Mouse (Mus musculus): ENCODE measurements at regions not wholly inside any gene's neighbourhood (a gene's known extent, or its start where the extent isn't known, plus 50 kb on each side); places are given as distances from the start of the nearest gene placed in this dataset.

DNA sequence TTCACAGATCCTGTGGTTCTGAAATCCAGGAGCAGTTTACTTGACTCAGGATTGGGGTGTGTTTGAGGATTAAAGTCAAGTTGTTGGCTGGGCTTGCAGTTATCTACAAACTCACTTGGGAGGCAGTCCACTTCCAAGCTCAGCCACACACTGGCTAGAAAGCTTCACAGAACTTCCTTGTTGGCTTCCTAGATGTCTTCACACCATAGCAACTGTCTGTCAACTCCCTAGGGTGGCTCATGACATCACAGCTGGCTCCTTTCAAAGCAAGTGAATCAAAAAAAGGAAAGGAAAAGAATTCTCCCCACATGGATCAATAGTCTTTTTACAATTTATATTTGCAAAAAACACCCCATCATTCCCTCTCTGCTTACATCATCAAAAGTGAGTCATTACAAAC is 408.9 kb downstream of the Sorl1 start:
- H3K9me3 ChIP-seq (ENCODE audit: control insufficient read depth, low read length), result no peaks in the 10 kb centered on the region
- no peaks in the 10 kb centered on the region for H3K27me3 ChIP-seq (ENCODE audit: control insufficient read depth, insufficient read depth, low read length)
- H3K27ac ChIP-seq, result no peak overlapping the region
- no peaks in the 10 kb centered on the region for H3K4me1 ChIP-seq (replicated peaks; ENCODE audit: control insufficient read depth, insufficient read depth, low read length)
- H3K4me3 ChIP-seq (replicated peaks; ENCODE audit: low read length), result no peak overlapping the region
- no peak overlapping the region for H3K9ac ChIP-seq
- H3K4me2 ChIP-seq (replicated peaks), result no peak overlapping the region
- ATAC-seq (ENCODE audit: low FRiP score) (no peak), DNase-seq (ENCODE audit: low spot score) (no peak)
- no peaks in the 10 kb centered on the region for H3K36me3 ChIP-seq (replicated peaks; ENCODE audit: control insufficient read depth, insufficient read depth)

GRCm38 (mm10) chr9:41705972-41706371 is 418.1 kb downstream of the Sorl1 start:
- Histone ChIP-seq H3K27me3 (ENCODE audit: control insufficient read depth, insufficient read depth, low read length) (no peaks in the 10 kb centered on the region), H3K4me2 (replicated peaks) (no peak overlapping the region), H3K9ac (no peak overlapping the region), H3K36me3 (replicated peaks; ENCODE audit: control insufficient read depth, insufficient read depth) (no peaks in the 10 kb centered on the region), H3K4me1 (replicated peaks; ENCODE audit: control insufficient read depth, insufficient read depth, low read length) (peaks cover 8% of the 10 kb centered on the region; the same call in 1 of the 2 replicates), H3K9me3 (ENCODE audit: control insufficient read depth, low read length) (no peaks in the 10 kb centered on the region), H3K4me3 (replicated peaks; ENCODE audit: low read length) (no peak overlapping the region), H3K27ac (no peak overlapping the region)
- no peak for ATAC-seq (ENCODE audit: low FRiP score)
- no peak for DNase-seq (ENCODE audit: low spot score)

DNA sequence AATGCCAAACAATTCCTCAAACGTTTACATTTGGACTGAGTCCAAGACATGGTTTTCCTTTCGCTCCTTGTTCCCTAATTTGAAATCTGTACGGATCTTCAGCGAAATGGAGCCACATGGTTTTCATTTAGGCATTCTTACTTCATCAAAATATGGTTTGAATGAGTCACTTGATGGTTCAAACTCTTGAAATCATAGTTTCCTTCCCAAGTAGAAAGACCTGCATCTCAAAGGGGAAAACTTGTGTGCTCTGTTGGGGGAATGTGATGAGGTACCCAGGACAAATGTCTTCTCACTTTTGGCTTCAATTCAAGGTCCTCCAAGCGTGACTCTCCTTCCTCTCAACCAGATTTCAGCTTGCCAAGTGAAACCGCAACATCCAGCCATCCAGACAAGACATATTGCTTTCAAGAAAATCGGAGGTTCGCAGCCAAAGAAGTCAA is 418.6 kb downstream of the Sorl1 start:
- Histone ChIP-seq H3K27ac (peak overlapping the region; percentile 39; the same call in 1 of the 2 replicates), H3K4me1 (replicated peaks; ENCODE audit: control insufficient read depth, insufficient read depth, low read length) (peaks cover 8% of the 10 kb centered on the region; the same call in 1 of the 2 replicates), H3K36me3 (replicated peaks; ENCODE audit: control insufficient read depth, insufficient read depth) (no peaks in the 10 kb centered on the region), H3K4me3 (replicated peaks; ENCODE audit: low read length) (no peak overlapping the region), H3K27me3 (ENCODE audit: control insufficient read depth, insufficient read depth, low read length) (no peaks in the 10 kb centered on the region), H3K4me2 (replicated peaks) (no peak overlapping the region), H3K9me3 (ENCODE audit: control insufficient read depth, low read length) (no peaks in the 10 kb centered on the region), H3K9ac (no peak overlapping the region)
- no peak for ATAC-seq (ENCODE audit: low FRiP score)
- 60% methylated on average over 8 of the region's 8 CpGs for WGBS
- no peak for DNase-seq (ENCODE audit: low spot score)

GRCm38 (mm10) chr9:41703091-41703490 is 421.0 kb downstream of the Sorl1 start:
- no peaks in the 10 kb centered on the region for H3K27me3 ChIP-seq (ENCODE audit: control insufficient read depth, insufficient read depth, low read length)
- no peak overlapping the region for H3K27ac ChIP-seq
- H3K9me3 ChIP-seq (ENCODE audit: control insufficient read depth, low read length), result no peaks in the 10 kb centered on the region
- no peak for ATAC-seq (ENCODE audit: low FRiP score)
- no peak overlapping the region for H3K9ac ChIP-seq
- no peak overlapping the region for H3K4me3 ChIP-seq (replicated peaks; ENCODE audit: low read length)
- no peak overlapping the region for H3K4me2 ChIP-seq (replicated peaks)
- no peak for DNase-seq (ENCODE audit: low spot score)
- peaks cover 25% of the 10 kb centered on the region for H3K4me1 ChIP-seq (replicated peaks; ENCODE audit: control insufficient read depth, insufficient read depth, low read length)
- WGBS, result 82% methylated on average over 6 of the region's 6 CpGs
- H3K36me3 ChIP-seq (replicated peaks; ENCODE audit: control insufficient read depth, insufficient read depth), result no peaks in the 10 kb centered on the region

DNA sequence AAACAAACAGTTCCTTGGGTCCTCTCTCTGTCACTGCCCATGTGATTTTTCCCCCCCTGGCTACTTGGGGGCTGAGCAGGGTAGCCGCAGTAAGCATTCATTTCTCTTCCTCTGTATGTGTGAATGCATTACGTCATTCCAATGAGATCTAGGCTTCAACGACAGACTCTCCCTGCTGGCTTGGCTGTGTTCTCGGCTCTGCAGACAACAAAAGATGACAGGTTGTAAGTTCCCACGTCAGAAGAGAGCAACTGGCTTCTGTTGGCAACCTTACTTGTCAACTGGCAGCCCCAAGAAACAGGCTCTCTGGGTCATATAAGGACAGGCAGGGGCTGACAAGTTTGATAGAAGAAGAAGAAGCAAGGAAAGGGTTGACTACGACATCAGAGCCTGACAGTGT is 423.4 kb downstream of the Sorl1 start:
- 0 out of 2 replicates have a peak, but pooled peaks have one; percentile 16 for ATAC-seq (ENCODE audit: low FRiP score)
- no peak overlapping the region for H3K27ac ChIP-seq
- H3K4me1 ChIP-seq (replicated peaks; ENCODE audit: control insufficient read depth, insufficient read depth, low read length), result peaks cover 32% of the 10 kb centered on the region
- WGBS, result 22% methylated on average over 6 of the region's 6 CpGs
- H3K36me3 ChIP-seq (replicated peaks; ENCODE audit: control insufficient read depth, insufficient read depth), result no peaks in the 10 kb centered on the region
- DNase-seq (ENCODE audit: low spot score), result no peak
- H3K4me2 ChIP-seq (replicated peaks), result no peak overlapping the region
- H3K9ac ChIP-seq, result no peak overlapping the region
- H3K27me3 ChIP-seq (ENCODE audit: control insufficient read depth, insufficient read depth, low read length), result no peaks in the 10 kb centered on the region
- H3K4me3 ChIP-seq (replicated peaks; ENCODE audit: low read length), result no peak overlapping the region
- H3K9me3 ChIP-seq (ENCODE audit: control insufficient read depth, low read length), result no peaks in the 10 kb centered on the region

- no peaks in the 10 kb centered on the region for H3K27me3 ChIP-seq (ENCODE audit: control insufficient read depth, insufficient read depth, low read length)
- no peaks in the 10 kb centered on the region for H3K9me3 ChIP-seq (ENCODE audit: control insufficient read depth, low read length)
- H3K9ac ChIP-seq, result no peak overlapping the region
- H3K27ac ChIP-seq, result peak overlapping the region; percentile 68
- ATAC-seq (ENCODE audit: low FRiP score) (no peak), DNase-seq (ENCODE audit: low spot score) (no peak)
- peaks cover 27% of the 10 kb centered on the region for H3K4me1 ChIP-seq (replicated peaks; ENCODE audit: control insufficient read depth, insufficient read depth, low read length)
- H3K36me3 ChIP-seq (replicated peaks; ENCODE audit: control insufficient read depth, insufficient read depth), result no peaks in the 10 kb centered on the region
- 49% methylated on average over 4 of the region's 4 CpGs for WGBS
- no peak overlapping the region for H3K4me3 ChIP-seq (replicated peaks; ENCODE audit: low read length)
- no peak overlapping the region for H3K4me2 ChIP-seq (replicated peaks)
These were observed 425.1 kb downstream of the Sorl1 start for GRCm38 (mm10) chr9:41699031-41699430.

- Histone ChIP-seq H3K4me2 (replicated peaks) (0 out of 2 replicates have a peak overlapping the region, but pooled peaks have one; percentile 9), H3K9ac (peak overlapping the region; percentile 12; the same call in 1 of the 2 replicates)
- WGBS, result 17% methylated on average over 24 of the region's 24 CpGs
These were observed 426.3 kb downstream of the Sorl1 start for GRCm38 (mm10) chr9:41697611-41698467.

DNA sequence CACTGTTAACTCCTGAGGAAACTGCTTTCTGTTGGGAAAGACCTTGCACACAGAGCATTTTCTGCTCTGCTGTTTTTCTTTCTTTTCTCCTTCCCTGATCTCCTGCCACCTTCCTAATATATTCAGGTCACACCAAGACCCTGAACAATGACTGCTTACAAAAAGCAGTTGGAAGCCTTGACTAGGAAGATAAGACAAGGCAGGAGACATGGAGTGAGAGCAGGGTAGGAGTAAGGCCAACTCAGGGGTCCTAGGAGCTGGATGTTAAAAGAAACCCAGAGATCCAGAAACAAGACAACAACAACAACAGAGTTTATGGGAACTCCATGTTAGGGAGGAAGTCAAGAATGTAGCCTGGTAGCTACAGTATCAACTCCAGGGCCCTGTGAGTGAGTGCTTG is 426.9 kb downstream of the Sorl1 start:
- Histone ChIP-seq H3K9ac (no peak overlapping the region), H3K4me1 (replicated peaks; ENCODE audit: control insufficient read depth, insufficient read depth, low read length) (peaks cover 27% of the 10 kb centered on the region), H3K27me3 (ENCODE audit: control insufficient read depth, insufficient read depth, low read length) (no peaks in the 10 kb centered on the region), H3K4me3 (replicated peaks; ENCODE audit: low read length) (no peak overlapping the region), H3K27ac (peak overlapping the region; percentile 68), H3K36me3 (replicated peaks; ENCODE audit: control insufficient read depth, insufficient read depth) (no peaks in the 10 kb centered on the region), H3K4me2 (replicated peaks) (no peak overlapping the region), H3K9me3 (ENCODE audit: control insufficient read depth, low read length) (no peaks in the 10 kb centered on the region)
- ATAC-seq (ENCODE audit: low FRiP score) (peak; percentile 18; the same call in 1 of the 2 replicates), DNase-seq (ENCODE audit: low spot score) (no peak)

More at GRCm38 (mm10) chr9:41697611-41698467, 426.3 kb downstream of the Sorl1 start:
- Histone ChIP-seq H3K27me3 (ENCODE audit: control insufficient read depth, insufficient read depth, low read length) (no peaks in the 10 kb centered on the region), H3K27ac (peak overlapping the region; percentile 68), H3K9me3 (ENCODE audit: control insufficient read depth, low read length) (no peaks in the 10 kb centered on the region), H3K4me3 (replicated peaks; ENCODE audit: low read length) (no peak overlapping the region), H3K36me3 (replicated peaks; ENCODE audit: control insufficient read depth, insufficient read depth) (no peaks in the 10 kb centered on the region), H3K4me1 (replicated peaks; ENCODE audit: control insufficient read depth, insufficient read depth, low read length) (peaks cover 27% of the 10 kb centered on the region)
- DNase-seq (ENCODE audit: low spot score) (peak; percentile 62), ATAC-seq (ENCODE audit: low FRiP score) (peak; percentile 78)

- no peak for ATAC-seq (ENCODE audit: low FRiP score)
- DNase-seq (ENCODE audit: low spot score), result no peak
- H3K4me2 ChIP-seq (replicated peaks), result no peak overlapping the region
- H3K27me3 ChIP-seq (ENCODE audit: control insufficient read depth, insufficient read depth, low read length), result no peaks in the 10 kb centered on the region
- WGBS, result 85% methylated on average over 1 of the region's 1 CpGs
- H3K4me3 ChIP-seq (replicated peaks; ENCODE audit: low read length), result no peak overlapping the region
- H3K36me3 ChIP-seq (replicated peaks; ENCODE audit: control insufficient read depth, insufficient read depth), result no peaks in the 10 kb centered on the region
- H3K4me1 ChIP-seq (replicated peaks; ENCODE audit: control insufficient read depth, insufficient read depth, low read length), result no peaks in the 10 kb centered on the region
- H3K9ac ChIP-seq, result no peak overlapping the region
- H3K27ac ChIP-seq, result no peak overlapping the region
- no peaks in the 10 kb centered on the region for H3K9me3 ChIP-seq (ENCODE audit: control insufficient read depth, low read length)
These were observed 441.2 kb downstream of the Sorl1 start for GRCm38 (mm10) chr9:41682911-41683310.
